Mouse (Mus musculus): ENCODE measurements around the gene Gm6408. TPM values are rescaled to one million over a fixed set of nuclear protein-coding genes. Genes with fewer than 3 reads are reported as not detected.

Gene Gm6408
- polyA plus RNA-seq, 1 experiment = not detected

DNA sequence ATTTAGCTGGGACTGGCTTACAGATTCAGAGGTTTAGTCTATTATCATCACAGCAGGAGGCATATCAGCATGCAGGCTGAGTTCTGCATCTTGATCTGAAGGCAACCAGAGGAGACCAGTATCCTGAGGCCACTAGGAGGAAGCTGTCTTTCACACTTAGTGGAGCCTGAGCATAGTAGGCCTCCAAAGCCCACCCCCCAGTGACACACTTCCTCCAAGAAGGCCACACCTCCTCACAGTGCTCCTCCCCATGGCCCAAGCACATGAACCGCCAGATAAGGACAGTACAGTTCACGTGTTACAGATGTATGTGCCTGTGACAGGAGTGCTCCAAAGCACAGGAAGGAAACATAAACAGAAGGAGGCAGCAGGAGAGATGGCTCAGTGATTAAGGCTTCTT, 39.0 kb upstream of the Gm6408 start:
- TF ChIP-seq MYOD1 (IDR thresholded peaks at IDR 0.05; ENCODE audit: control insufficient read depth, insufficient read length, low read depth) (no peak), USF1 (IDR thresholded peaks at IDR 0.05; ENCODE audit: low read depth) (no peak), MAX (IDR thresholded peaks at IDR 0.05) (no peak), CEBPB (IDR thresholded peaks at IDR 0.05; ENCODE audit: low read depth) (no peak), MYOG (IDR thresholded peaks at IDR 0.05; ENCODE audit: control insufficient read depth, extremely low read depth, insufficient read length) (no peak), FOSL1 (IDR thresholded peaks at IDR 0.05; ENCODE audit: insufficient read depth, low read length, poor library complexity, severe bottlenecking) (no peak), CTCF (IDR thresholded peaks at IDR 0.05; ENCODE audit: control insufficient read depth, insufficient read depth, insufficient read length) (no peak)
- H3K27me3 ChIP-seq (ENCODE audit: control insufficient read depth, insufficient read depth, insufficient read length) = no peaks in the 10 kb centered on the region
- no peaks in the 10 kb centered on the region for H3K36me3 ChIP-seq (ENCODE audit: control insufficient read depth, insufficient read depth)
- no peaks in the 10 kb centered on the region for H3K79me3 ChIP-seq (ENCODE audit: low read depth)
- H3K79me2 ChIP-seq (ENCODE audit: control insufficient read depth, insufficient read depth) = no peaks in the 10 kb centered on the region
- H3ac ChIP-seq (ENCODE audit: control insufficient read depth, insufficient read length, low read depth) = no peak overlapping the region
- H3K4me3 ChIP-seq (ENCODE audit: insufficient read depth, poor library complexity, severe bottlenecking) = no peak overlapping the region

DNA sequence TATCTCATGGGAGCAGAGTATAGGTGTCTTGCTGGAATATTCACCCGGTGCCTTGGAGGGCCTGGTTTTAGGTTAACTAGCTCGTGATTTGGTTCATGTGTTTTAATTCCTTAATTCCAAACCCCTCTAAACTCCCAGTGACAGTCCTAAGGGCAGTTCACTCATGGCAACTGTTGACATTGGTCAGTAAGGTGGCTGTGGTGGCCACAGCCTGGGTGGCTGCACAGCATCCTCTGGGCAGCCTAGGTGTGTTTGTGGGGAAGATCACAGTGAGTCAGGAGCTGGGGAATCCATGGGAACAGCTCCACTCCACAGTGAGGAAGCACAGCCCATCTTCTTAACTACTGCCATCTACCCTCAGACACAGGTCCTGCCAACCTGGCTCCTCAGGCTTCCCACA, 35.1 kb upstream of the Gm6408 start:
- no peaks in the 10 kb centered on the region for H3K36me3 ChIP-seq (ENCODE audit: control insufficient read depth, insufficient read depth)
- H3K79me3 ChIP-seq (ENCODE audit: low read depth) = no peaks in the 10 kb centered on the region
- no peak for TF ChIP-seq MAX (IDR thresholded peaks at IDR 0.05)
- no peaks in the 10 kb centered on the region for H3K27me3 ChIP-seq (ENCODE audit: control insufficient read depth, insufficient read depth, insufficient read length)
- H3K79me2 ChIP-seq (ENCODE audit: control insufficient read depth, insufficient read depth) = no peaks in the 10 kb centered on the region
- H3K4me3 ChIP-seq (ENCODE audit: insufficient read depth, poor library complexity, severe bottlenecking) = no peak overlapping the region
- no peak overlapping the region for H3ac ChIP-seq (ENCODE audit: control insufficient read depth, insufficient read length, low read depth)

DNA sequence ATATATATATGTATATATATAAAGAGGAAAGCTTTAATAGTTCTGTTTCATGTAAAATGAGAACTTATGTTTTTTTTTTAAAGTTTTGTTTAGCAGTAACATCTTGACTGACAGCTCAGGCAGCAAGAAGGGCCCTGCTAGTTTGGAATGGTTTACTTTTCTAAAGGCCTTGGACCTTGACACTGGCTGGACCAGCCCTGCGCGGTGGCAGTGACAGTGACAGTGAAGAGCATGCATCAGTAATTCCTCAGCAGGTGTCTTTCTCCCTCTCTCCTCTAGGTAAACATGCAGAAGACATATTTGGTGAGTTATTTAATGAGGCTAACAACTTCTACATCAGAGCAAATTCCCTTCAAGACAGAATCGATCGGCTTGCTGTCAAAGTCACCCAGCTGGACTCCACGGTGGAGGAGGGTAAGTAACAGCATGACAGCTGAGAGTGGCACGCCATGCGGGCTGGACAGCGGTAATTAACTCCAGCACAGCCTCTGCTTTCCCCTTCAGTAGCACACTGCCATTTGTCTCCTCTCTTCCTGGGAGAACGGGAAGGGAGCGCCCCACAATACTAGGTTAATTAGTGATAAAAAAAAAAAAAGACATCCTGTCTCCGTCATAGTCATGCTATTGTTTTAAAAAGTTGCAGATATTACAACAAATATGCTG, 30.0 kb upstream of the Gm6408 start:
- Histone ChIP-seq H3K79me2 (ENCODE audit: control insufficient read depth, insufficient read depth) (no peaks in the 10 kb centered on the region), H3K4me3 (ENCODE audit: insufficient read depth, poor library complexity, severe bottlenecking) (no peak overlapping the region), H3ac (ENCODE audit: control insufficient read depth, insufficient read length, low read depth) (no peak overlapping the region), H3K36me3 (ENCODE audit: control insufficient read depth, insufficient read depth) (no peaks in the 10 kb centered on the region), H3K79me3 (ENCODE audit: low read depth) (no peaks in the 10 kb centered on the region), H3K27me3 (ENCODE audit: control insufficient read depth, insufficient read depth, insufficient read length) (no peaks in the 10 kb centered on the region)
- TF ChIP-seq MYOG (IDR thresholded peaks at IDR 0.05; ENCODE audit: control insufficient read depth, extremely low read depth, insufficient read length) (no peak), MAX (IDR thresholded peaks at IDR 0.05) (no peak), CTCF (IDR thresholded peaks at IDR 0.05; ENCODE audit: control insufficient read depth, insufficient read depth, insufficient read length) (no peak), USF1 (IDR thresholded peaks at IDR 0.05; ENCODE audit: low read depth) (no peak), MYOD1 (IDR thresholded peaks at IDR 0.05; ENCODE audit: control insufficient read depth, insufficient read length, low read depth) (no peak), FOSL1 (IDR thresholded peaks at IDR 0.05; ENCODE audit: insufficient read depth, low read length, poor library complexity, severe bottlenecking) (no peak), CEBPB (IDR thresholded peaks at IDR 0.05; ENCODE audit: low read depth) (no peak)

DNA sequence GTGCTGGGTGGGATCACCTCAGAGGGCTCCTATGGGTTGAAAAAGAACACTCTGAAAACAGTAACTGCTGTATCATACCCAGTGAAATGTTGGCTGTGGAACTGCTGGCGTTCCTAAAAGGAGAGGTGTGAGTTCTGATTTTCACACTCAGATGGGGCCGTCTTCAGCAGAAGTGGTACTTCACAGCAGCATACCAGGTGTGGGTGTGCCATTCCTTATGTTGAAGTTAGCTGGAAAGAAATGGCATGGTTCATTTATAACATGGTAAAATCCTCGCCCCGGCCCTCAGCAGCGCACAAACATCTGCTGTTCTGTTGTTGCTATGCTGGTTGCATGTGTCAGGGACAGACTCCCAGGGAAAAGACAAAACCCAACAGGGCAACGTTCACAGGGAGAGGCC, 28.2 kb upstream of the Gm6408 start:
- no peaks in the 10 kb centered on the region for H3K27me3 ChIP-seq (ENCODE audit: control insufficient read depth, insufficient read depth, insufficient read length)
- H3K4me3 ChIP-seq (ENCODE audit: insufficient read depth, poor library complexity, severe bottlenecking) = no peak overlapping the region
- H3ac ChIP-seq (ENCODE audit: control insufficient read depth, insufficient read length, low read depth) = no peak overlapping the region
- H3K79me2 ChIP-seq (ENCODE audit: control insufficient read depth, insufficient read depth) = no peaks in the 10 kb centered on the region
- H3K36me3 ChIP-seq (ENCODE audit: control insufficient read depth, insufficient read depth) = no peaks in the 10 kb centered on the region
- H3K79me3 ChIP-seq (ENCODE audit: low read depth) = no peaks in the 10 kb centered on the region
- TF ChIP-seq USF1 (IDR thresholded peaks at IDR 0.05; ENCODE audit: low read depth) (no peak), MAX (IDR thresholded peaks at IDR 0.05) (no peak), MYOD1 (IDR thresholded peaks at IDR 0.05; ENCODE audit: control insufficient read depth, insufficient read length, low read depth) (no peak), CTCF (IDR thresholded peaks at IDR 0.05; ENCODE audit: control insufficient read depth, insufficient read depth, insufficient read length) (no peak), FOSL1 (IDR thresholded peaks at IDR 0.05; ENCODE audit: insufficient read depth, low read length, poor library complexity, severe bottlenecking) (no peak), MYOG (IDR thresholded peaks at IDR 0.05; ENCODE audit: control insufficient read depth, extremely low read depth, insufficient read length) (no peak), CEBPB (IDR thresholded peaks at IDR 0.05; ENCODE audit: low read depth) (no peak)

DNA sequence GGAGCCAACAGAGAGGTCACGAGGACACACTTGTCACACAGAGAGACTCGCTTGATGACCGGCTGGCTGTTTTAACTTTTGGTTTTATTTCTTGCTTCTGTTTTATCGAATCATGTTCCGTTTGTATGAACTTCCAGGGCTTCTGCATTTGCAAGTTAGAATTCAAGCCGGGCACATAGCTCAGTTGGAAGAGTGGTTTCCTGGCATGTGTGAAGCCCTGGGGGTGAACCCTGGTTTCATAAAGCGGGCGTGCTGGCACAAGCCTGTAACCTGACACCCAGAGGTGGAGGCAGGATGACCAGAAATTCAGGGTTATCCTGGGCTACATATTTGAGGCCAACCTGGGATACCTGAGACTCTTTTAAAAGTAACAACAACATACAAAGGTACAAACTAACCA, 20.2 kb upstream of the Gm6408 start:
- Histone ChIP-seq H3K36me3 (ENCODE audit: control insufficient read depth, insufficient read depth) (no peaks in the 10 kb centered on the region), H3K27me3 (ENCODE audit: control insufficient read depth, insufficient read depth, insufficient read length) (no peaks in the 10 kb centered on the region), H3K4me3 (ENCODE audit: insufficient read depth, poor library complexity, severe bottlenecking) (no peak overlapping the region), H3K79me2 (ENCODE audit: control insufficient read depth, insufficient read depth) (no peaks in the 10 kb centered on the region), H3ac (ENCODE audit: control insufficient read depth, insufficient read length, low read depth) (no peak overlapping the region), H3K79me3 (ENCODE audit: low read depth) (no peaks in the 10 kb centered on the region)
- no peak for TF ChIP-seq CEBPB (IDR thresholded peaks at IDR 0.05; ENCODE audit: low read depth)
- TF ChIP-seq MAX (IDR thresholded peaks at IDR 0.05) = no peak
- no peak for TF ChIP-seq USF1 (IDR thresholded peaks at IDR 0.05; ENCODE audit: low read depth)
- TF ChIP-seq CTCF (IDR thresholded peaks at IDR 0.05; ENCODE audit: control insufficient read depth, insufficient read depth, insufficient read length) = no peak
- TF ChIP-seq MYOD1 (IDR thresholded peaks at IDR 0.05; ENCODE audit: control insufficient read depth, insufficient read length, low read depth) = no peak
- no peak for TF ChIP-seq MYOG (IDR thresholded peaks at IDR 0.05; ENCODE audit: control insufficient read depth, extremely low read depth, insufficient read length)

DNA sequence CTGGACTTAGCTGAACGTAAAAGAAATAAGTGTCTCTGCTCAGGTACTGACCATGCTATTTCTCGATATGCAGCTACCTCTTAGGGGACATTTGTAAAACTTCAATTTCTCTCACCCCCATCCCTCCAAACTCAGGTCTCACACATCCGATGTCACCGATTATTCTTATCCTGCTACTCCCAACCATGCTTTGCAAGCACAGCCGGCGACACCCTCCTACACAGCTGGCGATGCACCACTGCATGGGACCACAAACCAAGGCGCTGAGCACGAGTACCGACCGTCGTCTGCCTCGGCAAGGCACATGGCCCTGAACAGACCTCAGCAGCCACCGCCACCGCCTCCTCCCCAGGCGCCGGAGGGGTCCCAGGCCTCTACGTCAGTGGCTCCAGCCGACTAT, 15.1 kb upstream of the Gm6408 start:
- Histone ChIP-seq H3K79me3 (ENCODE audit: low read depth) (no peaks in the 10 kb centered on the region), H3K36me3 (ENCODE audit: control insufficient read depth, insufficient read depth) (no peaks in the 10 kb centered on the region), H3K4me3 (ENCODE audit: insufficient read depth, poor library complexity, severe bottlenecking) (no peak overlapping the region), H3K27me3 (ENCODE audit: control insufficient read depth, insufficient read depth, insufficient read length) (no peaks in the 10 kb centered on the region), H3K79me2 (ENCODE audit: control insufficient read depth, insufficient read depth) (no peaks in the 10 kb centered on the region), H3ac (ENCODE audit: control insufficient read depth, insufficient read length, low read depth) (no peak overlapping the region)
- no peak for TF ChIP-seq MAX (IDR thresholded peaks at IDR 0.05)
- no peak for TF ChIP-seq MYOG (IDR thresholded peaks at IDR 0.05; ENCODE audit: control insufficient read depth, extremely low read depth, insufficient read length)
- no peak for TF ChIP-seq FOSL1 (IDR thresholded peaks at IDR 0.05; ENCODE audit: insufficient read depth, low read length, poor library complexity, severe bottlenecking)
- TF ChIP-seq CTCF (IDR thresholded peaks at IDR 0.05; ENCODE audit: control insufficient read depth, insufficient read depth, insufficient read length) = no peak
- TF ChIP-seq CEBPB (IDR thresholded peaks at IDR 0.05; ENCODE audit: low read depth) = no peak
- no peak for TF ChIP-seq MYOD1 (IDR thresholded peaks at IDR 0.05; ENCODE audit: control insufficient read depth, insufficient read length, low read depth)
- TF ChIP-seq USF1 (IDR thresholded peaks at IDR 0.05; ENCODE audit: low read depth) = no peak

Measured in C2C12 (cell line).